Mouse (Mus musculus): ENCODE measurements around the gene Efcab11.

Gene Efcab11

DNA sequence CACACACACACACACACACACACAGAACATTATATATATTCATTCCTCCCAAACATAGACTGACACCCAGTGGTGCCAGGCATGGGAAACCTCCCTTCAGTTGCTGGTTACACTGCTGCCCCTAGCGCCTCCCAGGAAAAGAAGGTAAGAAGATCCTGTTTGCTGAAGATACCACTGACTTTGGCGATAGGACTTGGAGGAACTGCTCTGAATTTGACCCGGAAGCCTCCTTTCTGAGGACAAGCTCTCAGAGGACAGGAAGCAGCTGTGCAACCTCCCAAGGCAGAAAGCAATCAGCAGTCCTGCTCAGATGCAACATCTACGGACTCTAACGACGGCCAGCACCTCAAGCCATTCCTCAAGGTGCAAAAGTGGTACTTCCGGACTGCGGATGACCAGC lies 142.6 kb downstream of the Efcab11 start:
- DNase-seq, result no peak

DNA sequence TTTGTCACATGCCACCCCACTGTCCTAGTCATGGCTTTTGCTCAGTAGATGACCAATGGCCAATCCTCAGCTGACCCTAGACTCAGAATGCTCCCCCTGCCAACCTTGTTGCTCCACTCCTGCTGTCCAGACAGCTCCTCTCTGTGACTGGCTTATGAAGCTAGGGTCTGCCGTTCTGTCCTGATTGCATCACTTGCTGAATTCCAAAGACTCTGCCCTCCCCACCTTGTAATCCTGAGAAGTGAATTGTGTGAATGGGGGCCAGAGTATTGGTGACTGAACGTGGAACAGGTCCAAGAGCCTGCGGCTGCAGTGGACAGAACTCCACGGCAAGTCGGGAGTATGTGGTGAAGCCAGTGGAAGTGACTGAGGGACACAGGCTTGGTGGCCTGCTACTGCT lies 145.0 kb downstream of the Efcab11 start:
- no peak for DNase-seq

DNA sequence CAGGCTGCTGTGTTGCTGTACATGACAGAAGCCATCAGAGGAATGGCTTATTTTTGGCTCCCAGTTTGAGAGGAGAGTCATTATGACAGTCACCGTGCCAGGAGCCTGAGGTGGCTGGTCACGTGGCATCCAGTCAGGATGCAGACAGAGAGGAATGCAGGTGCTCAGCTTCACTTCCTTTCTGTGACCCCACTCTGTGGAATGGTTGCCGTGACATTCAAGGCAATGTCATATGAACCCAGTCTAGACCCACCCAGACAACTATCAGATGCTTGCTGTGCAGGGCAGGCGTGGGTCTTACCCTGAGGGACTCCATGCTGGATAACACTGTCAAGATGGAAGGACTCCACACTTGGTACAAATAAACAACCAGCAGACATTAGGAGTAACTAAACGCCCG lies 146.0 kb downstream of the Efcab11 start:
- DNase-seq, result no peak

- DNase-seq, result no peak
Observed at GRCm38 (mm10) chr12:99736971-99737370, 147.3 kb downstream of the Efcab11 start.

GRCm38 (mm10) chr12:99735172-99735571 lies 149.1 kb downstream of the Efcab11 start:
- DNase-seq, result no peak

GRCm38 (mm10) chr12:99724206-99724605 lies 160.0 kb downstream of the Efcab11 start:
- DNase-seq, result no peak

GRCm38 (mm10) chr12:99723791-99724190 lies 160.4 kb downstream of the Efcab11 start:
- DNase-seq, result no peak

DNA sequence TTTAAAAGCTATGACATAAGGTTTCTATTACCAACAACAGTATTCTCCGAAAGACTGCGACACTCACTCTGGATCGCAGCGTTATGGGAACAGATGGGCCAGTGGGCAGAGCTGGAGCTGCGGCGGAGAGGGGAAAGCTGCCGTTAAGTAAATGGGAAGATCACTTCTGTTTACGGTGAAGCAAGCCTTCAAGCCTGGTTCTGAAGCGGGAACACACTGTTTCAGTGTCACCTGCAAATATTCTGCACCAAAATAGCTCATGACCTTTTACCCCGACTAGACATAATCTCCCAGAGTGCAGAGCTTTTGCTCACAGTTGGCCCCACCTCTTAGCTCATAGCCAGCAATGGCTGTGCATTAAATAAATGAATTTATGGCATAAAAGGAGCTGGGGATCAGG lies 162.9 kb downstream of the Efcab11 start:
- no peak for DNase-seq

DNA sequence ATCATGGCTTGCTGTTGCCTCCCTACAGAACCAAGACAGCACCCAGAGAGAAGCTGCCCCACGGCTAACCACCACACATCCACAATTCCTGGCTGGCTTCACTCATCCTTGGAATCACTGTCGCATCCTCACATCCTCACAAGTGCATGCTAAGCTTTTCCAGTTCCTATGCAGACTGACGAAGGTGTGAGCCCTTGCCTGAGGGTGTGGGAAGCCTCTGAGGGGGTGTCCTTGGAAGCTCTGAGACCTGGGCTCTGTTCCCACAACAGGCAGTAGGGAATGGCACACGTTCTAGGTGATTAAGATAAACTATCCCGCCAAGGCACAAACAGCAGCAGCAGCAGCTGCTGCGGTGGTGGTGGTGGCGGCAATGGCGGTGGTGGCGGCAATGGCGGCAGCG lies 164.5 kb downstream of the Efcab11 start:
- no peak for DNase-seq

- DNase-seq, result no peak
Observed at GRCm38 (mm10) chr12:99718161-99718560, 166.1 kb downstream of the Efcab11 start.

DNA sequence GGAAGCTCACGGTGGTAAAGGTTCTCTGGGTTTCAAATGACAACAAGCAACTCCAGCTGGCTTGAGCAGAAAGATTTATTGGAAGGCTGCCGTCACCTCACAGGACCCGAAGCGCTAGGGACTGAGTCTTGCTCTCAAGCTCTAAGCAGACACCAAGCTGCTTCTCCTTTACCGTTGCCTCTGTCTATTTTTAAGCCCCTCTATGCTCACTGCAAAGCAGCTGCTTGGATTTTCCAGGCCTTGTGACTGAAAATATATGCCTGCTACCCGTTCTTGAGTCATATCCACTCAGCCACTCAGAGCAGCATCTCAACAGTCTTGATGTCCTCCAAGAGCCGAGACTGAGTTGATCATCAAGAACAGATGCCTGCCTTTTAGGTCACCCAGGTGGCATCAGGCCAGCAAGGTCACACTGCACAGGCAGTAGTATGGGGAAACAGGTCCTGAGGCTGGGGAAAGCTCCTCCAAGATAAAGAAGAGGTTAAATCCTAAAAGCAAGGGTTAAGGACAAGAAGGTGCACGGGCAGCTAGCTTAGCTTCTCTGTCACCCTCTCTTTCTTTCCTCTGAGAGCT lies 168.1 kb downstream of the Efcab11 start:
- no peak for DNase-seq

- no peak for DNase-seq
Observed at GRCm38 (mm10) chr12:99715129-99716037, 168.9 kb downstream of the Efcab11 start.

DNA sequence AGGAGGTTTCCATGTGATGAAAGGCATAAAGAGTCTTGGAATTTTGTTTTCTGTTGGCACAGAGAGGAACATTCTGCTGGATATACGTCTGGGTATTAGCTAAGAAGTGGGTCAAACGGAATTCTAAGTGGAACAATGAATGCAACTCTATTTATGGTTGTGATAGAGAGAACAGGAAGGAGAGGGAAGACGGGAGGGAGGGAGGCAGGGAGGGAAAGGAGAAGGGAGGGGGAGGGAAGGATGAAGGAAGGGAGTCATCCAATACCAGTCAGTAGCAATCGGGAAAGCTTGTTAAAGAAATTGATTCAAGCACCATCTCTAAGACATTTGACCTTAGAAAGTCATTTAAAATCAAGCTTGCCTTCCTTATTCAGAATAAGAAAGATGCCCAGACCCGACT lies 172.0 kb downstream of the Efcab11 start:
- no peak for DNase-seq

- DNase-seq, result no peak
Observed at GRCm38 (mm10) chr12:99702248-99702647, 182.0 kb downstream of the Efcab11 start.

- DNase-seq, result no peak
Observed at GRCm38 (mm10) chr12:99700380-99700779, 183.9 kb downstream of the Efcab11 start.

- no peak for DNase-seq
Observed at GRCm38 (mm10) chr12:99699379-99700023, 184.7 kb downstream of the Efcab11 start.

GRCm38 (mm10) chr12:99694066-99694465 lies 190.2 kb downstream of the Efcab11 start:
- no peak for DNase-seq

GRCm38 (mm10) chr12:99686418-99686992 lies 197.7 kb downstream of the Efcab11 start:
- DNase-seq, result no peak

GRCm38 (mm10) chr12:99685451-99686100 lies 198.7 kb downstream of the Efcab11 start:
- DNase-seq, result no peak

GRCm38 (mm10) chr12:99681681-99682080 lies 202.6 kb downstream of the Efcab11 start:
- no peak for DNase-seq

DNA sequence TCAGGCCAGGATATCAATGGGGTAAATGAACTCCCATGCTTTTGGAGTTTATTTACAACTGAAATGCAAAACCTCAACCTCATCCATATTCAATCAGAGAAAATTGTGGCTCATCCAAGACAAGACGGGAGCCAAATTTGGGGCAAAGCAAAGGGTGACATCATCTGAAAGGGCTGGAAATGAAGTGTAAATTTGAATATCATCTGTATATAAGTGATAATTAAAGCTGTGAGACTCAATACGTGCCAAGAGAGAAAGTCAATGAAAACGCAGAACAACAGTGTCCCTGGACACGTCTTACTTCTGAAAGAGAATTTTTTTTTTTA lies 212.4 kb downstream of the Efcab11 start:
- no peak for DNase-seq

GRCm38 (mm10) chr12:99671162-99671865 lies 212.9 kb downstream of the Efcab11 start:
- peak; percentile 5 for DNase-seq

DNA sequence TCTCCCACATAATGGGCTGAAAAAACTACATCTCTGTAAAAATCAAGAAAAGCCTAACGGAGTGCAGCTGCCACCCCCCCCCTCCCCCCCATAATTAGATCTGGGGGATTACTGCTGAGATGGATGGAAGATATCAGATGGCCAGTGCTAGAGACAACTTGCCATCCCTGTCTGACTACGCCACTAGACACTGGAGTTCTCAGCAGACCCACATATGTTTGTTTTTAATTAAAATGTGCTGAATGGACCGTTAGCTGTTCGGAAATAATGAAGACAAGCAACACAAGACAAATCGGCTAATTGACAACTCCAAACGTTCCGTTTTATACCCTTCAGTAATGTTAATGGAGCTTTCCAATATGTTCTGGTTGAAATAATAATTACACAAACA lies 213.5 kb downstream of the Efcab11 start:
- DNase-seq, result no peak
